Mouse (Mus musculus): ENCODE results near the gene Dbf4. TPM values are rescaled to one million over a fixed set of nuclear protein-coding genes. Genes with fewer than 3 reads are reported as not detected.
A peak's percentile ranks its signal among the peaks of the same experiment; 100 is the strongest.

Gene Dbf4
- polyA plus RNA-seq, 1 experiment from 2014 or later = 27.3 TPM

DNA sequence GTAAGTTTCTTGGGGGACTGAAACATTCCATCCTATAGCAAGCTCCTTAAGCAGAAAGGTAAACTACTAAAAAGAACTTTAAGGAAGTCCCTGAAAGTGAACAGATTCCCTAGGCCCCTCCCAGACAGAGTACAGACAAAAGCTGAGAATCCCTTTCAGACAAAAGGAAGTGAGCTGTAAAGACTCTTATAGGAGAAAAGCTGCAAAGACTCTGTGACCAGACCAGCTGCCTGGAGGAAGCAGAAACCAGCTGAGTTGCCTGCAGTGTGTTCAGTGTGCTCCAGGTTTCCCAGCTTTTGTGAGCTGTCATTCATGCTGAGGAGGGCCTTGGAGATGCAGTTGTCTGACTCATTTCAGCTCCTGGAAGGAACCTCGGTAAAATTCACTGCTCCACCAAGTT, 5.1 kb downstream of the Dbf4 start:
- H3K9ac ChIP-seq (ENCODE audit: low read depth, low read length) = no peak overlapping the region
- H3K36me3 ChIP-seq (ENCODE audit: control insufficient read depth, insufficient read depth, low read length) = no peaks in the 10 kb centered on the region
- no peaks in the 10 kb centered on the region for H3K4me1 ChIP-seq (ENCODE audit: control insufficient read depth, insufficient read depth, low read length)
- H3K27ac ChIP-seq (ENCODE audit: low read length) = no peak overlapping the region
- no peaks in the 10 kb centered on the region for H3K27me3 ChIP-seq (replicated peaks; ENCODE audit: control insufficient read depth, insufficient read depth, low read length)
- no peak for ATAC-seq
- H3K9me3 ChIP-seq (ENCODE audit: control insufficient read depth, low read length) = no peaks in the 10 kb centered on the region
- no peak overlapping the region for H3K4me2 ChIP-seq (ENCODE audit: low read depth, low read length)
- no peak overlapping the region for H3K4me3 ChIP-seq (ENCODE audit: low read length)
- 54% methylated on average over 1 of the region's 1 CpGs for WGBS

DNA sequence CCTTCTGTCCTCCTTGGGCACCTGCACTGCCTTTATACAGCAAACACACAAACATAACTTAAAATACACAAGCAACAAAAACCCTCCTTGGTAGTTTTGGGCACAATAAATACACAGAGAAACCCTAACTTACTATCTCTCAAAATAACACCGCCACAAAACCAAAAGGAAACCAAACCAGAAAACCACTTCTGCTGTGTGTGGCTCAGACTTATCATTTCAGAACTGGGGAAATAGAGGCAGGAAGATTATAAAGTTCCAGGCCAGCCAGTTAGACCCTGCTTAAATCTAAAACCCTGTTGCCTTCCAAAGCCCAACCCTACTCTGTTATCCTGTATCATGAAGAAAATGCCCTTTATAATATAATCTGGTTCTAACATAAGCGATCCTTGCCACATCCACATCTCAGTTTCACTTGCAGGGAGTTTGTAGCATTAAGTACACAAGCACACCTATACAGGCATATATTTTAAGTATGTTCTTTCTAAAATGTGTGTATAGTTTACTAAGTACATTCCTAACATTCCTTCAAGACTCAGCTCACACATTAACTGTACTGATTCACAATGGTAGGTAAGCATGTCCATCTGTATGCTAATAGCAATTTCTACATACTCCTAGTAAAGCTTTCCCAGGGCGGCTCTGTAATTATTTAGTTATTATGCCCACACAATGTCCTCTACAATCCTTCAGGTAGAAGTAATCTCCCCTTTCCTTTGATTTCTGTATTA, 5.7 kb downstream of the Dbf4 start:
- H3K27me3 ChIP-seq (replicated peaks; ENCODE audit: control insufficient read depth, insufficient read depth, low read length) = no peaks in the 10 kb centered on the region
- no peak overlapping the region for H3K4me3 ChIP-seq (ENCODE audit: low read length)
- no peak for ATAC-seq
- no peaks in the 10 kb centered on the region for H3K36me3 ChIP-seq (ENCODE audit: control insufficient read depth, insufficient read depth, low read length)
- no peak overlapping the region for H3K9ac ChIP-seq (ENCODE audit: low read depth, low read length)
- H3K27ac ChIP-seq (ENCODE audit: low read length) = no peak overlapping the region
- whole genome bisulfite sequencing = 89% methylated on average over 3 of the region's 3 CpGs
- no peak overlapping the region for H3K4me2 ChIP-seq (ENCODE audit: low read depth, low read length)
- no peaks in the 10 kb centered on the region for H3K9me3 ChIP-seq (ENCODE audit: control insufficient read depth, low read length)
- H3K4me1 ChIP-seq (ENCODE audit: control insufficient read depth, insufficient read depth, low read length) = no peaks in the 10 kb centered on the region

DNA sequence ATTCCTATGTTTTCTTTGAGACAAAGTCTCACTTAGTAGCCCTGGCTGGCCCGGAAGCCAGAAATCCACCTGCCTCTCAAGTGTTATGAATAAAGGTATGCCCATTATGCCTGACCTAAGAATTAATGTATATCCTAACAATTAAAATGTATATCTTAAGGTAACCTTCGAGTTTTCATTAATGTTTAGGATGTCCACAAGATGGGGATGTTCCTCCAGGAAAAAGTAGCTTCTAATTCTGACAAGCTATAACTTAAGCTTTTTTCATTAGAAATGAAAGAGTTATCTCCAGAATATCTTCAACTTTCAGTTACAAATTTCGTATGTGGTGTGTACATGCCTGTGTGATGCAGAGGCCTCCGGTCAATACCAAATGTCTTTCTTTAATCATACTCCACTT, 13.8 kb downstream of the Dbf4 start:
- Histone ChIP-seq H3K27me3 (replicated peaks; ENCODE audit: control insufficient read depth, insufficient read depth, low read length) (no peaks in the 10 kb centered on the region), H3K9ac (ENCODE audit: low read depth, low read length) (no peak overlapping the region), H3K36me3 (ENCODE audit: control insufficient read depth, insufficient read depth, low read length) (no peaks in the 10 kb centered on the region; the same call in 1 of the 2 replicates), H3K9me3 (ENCODE audit: control insufficient read depth, low read length) (no peaks in the 10 kb centered on the region), H3K4me3 (ENCODE audit: low read length) (no peak overlapping the region), H3K27ac (ENCODE audit: low read length) (no peak overlapping the region), H3K4me1 (ENCODE audit: control insufficient read depth, insufficient read depth, low read length) (no peaks in the 10 kb centered on the region), H3K4me2 (ENCODE audit: low read depth, low read length) (no peak overlapping the region)
- 86% methylated on average over 4 of the region's 4 CpGs for WGBS
- ATAC-seq = no peak

DNA sequence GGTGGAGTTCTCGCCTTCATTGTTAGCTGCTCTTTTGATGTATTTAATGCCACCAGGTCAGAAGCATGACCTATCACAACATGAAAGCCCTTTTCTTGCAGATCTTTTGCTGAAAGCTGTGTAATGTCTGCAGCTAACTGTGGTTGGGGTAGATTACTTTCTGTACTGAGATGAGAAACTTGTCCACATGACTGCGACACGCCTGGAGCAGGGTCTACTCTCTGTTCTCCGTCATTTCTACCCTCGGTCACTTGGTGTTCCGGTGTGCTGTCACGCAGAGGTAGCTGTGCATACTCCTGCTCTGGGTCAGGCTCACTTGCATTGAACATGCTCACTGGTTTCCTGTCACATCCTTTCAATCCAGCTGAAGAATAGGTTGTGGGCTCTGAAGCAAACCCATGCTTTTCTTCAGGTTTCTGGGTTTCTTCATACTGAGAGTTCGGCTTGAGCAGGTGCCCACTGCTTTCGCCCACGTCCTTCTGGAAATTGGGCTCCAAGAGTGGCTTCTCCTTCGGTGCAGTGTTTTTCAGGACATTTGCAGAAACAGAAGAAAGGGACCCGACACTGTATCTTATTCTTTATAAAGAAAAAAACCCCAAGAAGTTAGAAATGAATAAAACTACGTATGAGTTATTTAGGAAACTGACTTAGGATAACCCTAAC, 24.8 kb downstream of the Dbf4 start:
- Histone ChIP-seq H3K27me3 (replicated peaks; ENCODE audit: control insufficient read depth, insufficient read depth, low read length) (no peaks in the 10 kb centered on the region), H3K4me3 (ENCODE audit: low read length) (no peak overlapping the region), H3K36me3 (ENCODE audit: control insufficient read depth, insufficient read depth, low read length) (peaks cover 7% of the 10 kb centered on the region), H3K4me1 (ENCODE audit: control insufficient read depth, insufficient read depth, low read length) (no peaks in the 10 kb centered on the region), H3K9ac (ENCODE audit: low read depth, low read length) (no peak overlapping the region), H3K4me2 (ENCODE audit: low read depth, low read length) (no peak overlapping the region), H3K27ac (ENCODE audit: low read length) (no peak overlapping the region), H3K9me3 (ENCODE audit: control insufficient read depth, low read length) (no peaks in the 10 kb centered on the region)
- 94% methylated on average over 13 of the region's 13 CpGs for WGBS
- ATAC-seq = no peak

DNA sequence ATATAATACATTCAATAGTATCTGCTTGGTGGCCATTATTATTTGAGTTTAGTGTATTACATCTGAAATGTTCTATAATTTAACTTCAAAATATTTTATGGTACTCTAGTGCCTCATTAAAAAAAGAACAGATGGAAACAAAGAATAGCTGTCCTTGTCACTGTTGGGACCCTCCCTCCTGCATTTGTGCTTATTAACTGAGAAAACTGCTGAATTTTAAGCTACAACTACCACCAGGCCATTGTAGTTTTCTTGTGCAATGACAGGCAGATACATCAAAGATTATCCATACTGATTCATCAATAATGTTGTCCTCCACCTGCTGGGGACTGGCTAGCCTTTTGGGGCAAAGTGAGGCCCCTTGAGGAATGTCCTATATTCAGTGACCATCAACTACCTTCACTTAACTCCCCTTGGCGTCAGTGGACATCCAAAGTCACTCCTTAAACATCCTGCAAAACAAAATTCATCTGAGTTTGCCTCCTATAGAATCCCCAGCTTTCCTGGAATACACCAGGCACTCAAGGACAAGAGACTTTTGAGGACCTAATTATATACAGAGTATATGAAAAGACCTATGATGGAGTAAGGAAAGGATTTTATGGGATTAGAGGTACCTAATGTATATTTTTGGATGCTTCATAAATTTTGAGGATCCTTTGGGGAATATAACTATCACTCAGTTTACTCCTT, 28.5 kb downstream of the Dbf4 start:
- WGBS = 69% methylated on average over 1 of the region's 1 CpGs
- H3K4me1 ChIP-seq (ENCODE audit: control insufficient read depth, insufficient read depth, low read length) = no peaks in the 10 kb centered on the region
- H3K27me3 ChIP-seq (replicated peaks; ENCODE audit: control insufficient read depth, insufficient read depth, low read length) = no peaks in the 10 kb centered on the region
- no peak overlapping the region for H3K9ac ChIP-seq (ENCODE audit: low read depth, low read length)
- H3K9me3 ChIP-seq (ENCODE audit: control insufficient read depth, low read length) = no peaks in the 10 kb centered on the region
- H3K36me3 ChIP-seq (ENCODE audit: control insufficient read depth, insufficient read depth, low read length) = peaks cover 7% of the 10 kb centered on the region
- no peak overlapping the region for H3K27ac ChIP-seq (ENCODE audit: low read length)
- no peak overlapping the region for H3K4me2 ChIP-seq (ENCODE audit: low read depth, low read length)
- no peak overlapping the region for H3K4me3 ChIP-seq (ENCODE audit: low read length)
- ATAC-seq = no peak

DNA sequence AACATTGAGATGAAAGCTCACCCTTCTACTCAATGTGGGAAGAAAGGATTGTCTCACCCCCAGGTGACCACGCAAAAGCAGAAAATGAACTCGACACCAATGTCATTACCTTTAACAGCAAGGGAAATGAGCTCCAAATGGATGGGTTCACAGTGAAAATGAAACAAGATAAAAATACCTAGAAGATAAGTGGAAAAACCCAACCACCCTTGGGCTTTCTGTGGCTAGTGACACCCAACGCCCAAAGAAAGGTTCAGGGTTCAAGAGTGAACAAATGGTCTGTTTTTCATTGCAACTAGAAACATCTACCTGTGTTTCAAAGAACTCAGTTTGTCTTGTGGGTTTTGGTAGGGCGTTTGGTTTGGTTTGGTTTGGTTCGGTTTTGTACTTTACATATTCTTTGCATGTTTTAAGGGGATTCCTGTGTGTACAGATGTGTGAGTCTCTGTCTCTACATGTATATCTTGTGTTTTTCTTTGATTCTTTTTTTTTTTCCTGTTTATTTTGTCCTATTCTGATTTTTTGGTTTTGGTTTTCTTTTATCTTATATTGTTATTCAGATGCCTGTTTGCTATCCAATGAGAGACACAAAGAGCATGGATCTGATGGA, 48.1 kb downstream of the Dbf4 start:
- H3K27ac ChIP-seq (ENCODE audit: low read length) = no peak overlapping the region
- 80% methylated on average over 5 of the region's 5 CpGs for WGBS

DNA sequence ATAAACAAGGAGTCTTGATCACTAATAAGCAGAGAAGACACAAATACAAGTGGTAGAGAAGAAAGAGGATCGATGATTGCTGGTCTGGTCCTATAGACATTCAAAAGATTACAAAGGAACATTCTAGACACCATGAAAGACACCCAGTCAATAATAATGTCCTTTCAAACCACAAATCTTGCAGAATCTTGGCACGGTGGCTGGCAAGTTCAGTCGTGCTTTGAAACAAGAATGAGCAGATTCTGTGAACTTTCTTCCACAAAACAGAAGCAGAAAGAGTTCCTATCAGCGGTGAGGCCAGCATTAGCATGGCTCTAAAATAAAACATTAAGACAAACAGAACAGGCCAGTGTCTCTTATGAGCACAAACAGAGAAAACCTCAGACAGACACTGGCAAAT, 49.1 kb downstream of the Dbf4 start:
- WGBS = 79% methylated on average over 4 of the region's 4 CpGs
- Histone ChIP-seq H3K36me3 (ENCODE audit: control insufficient read depth, insufficient read depth, low read length) (no peaks in the 10 kb centered on the region), H3K27ac (ENCODE audit: low read length) (no peak overlapping the region), H3K4me1 (ENCODE audit: control insufficient read depth, insufficient read depth, low read length) (no peaks in the 10 kb centered on the region), H3K9ac (ENCODE audit: low read depth, low read length) (no peak overlapping the region), H3K9me3 (ENCODE audit: control insufficient read depth, low read length) (no peaks in the 10 kb centered on the region), H3K27me3 (replicated peaks; ENCODE audit: control insufficient read depth, insufficient read depth, low read length) (peaks cover 4% of the 10 kb centered on the region; the same call in 1 of the 2 replicates), H3K4me3 (ENCODE audit: low read length) (no peak overlapping the region), H3K4me2 (ENCODE audit: low read depth, low read length) (no peak overlapping the region)
- ATAC-seq = no peak

More for the DNA sequence above, 48.1 kb downstream of the Dbf4 start:
- H3K9me3 ChIP-seq (ENCODE audit: control insufficient read depth, low read length) = no peaks in the 10 kb centered on the region
- no peaks in the 10 kb centered on the region for H3K27me3 ChIP-seq (replicated peaks; ENCODE audit: control insufficient read depth, insufficient read depth, low read length)
- no peak overlapping the region for H3K4me2 ChIP-seq (ENCODE audit: low read depth, low read length)
- H3K9ac ChIP-seq (ENCODE audit: low read depth, low read length) = no peak overlapping the region
- no peaks in the 10 kb centered on the region for H3K36me3 ChIP-seq (ENCODE audit: control insufficient read depth, insufficient read depth, low read length)
- no peaks in the 10 kb centered on the region for H3K4me1 ChIP-seq (ENCODE audit: control insufficient read depth, insufficient read depth, low read length)
- ATAC-seq = no peak
- H3K4me3 ChIP-seq (ENCODE audit: low read length) = no peak overlapping the region

DNA sequence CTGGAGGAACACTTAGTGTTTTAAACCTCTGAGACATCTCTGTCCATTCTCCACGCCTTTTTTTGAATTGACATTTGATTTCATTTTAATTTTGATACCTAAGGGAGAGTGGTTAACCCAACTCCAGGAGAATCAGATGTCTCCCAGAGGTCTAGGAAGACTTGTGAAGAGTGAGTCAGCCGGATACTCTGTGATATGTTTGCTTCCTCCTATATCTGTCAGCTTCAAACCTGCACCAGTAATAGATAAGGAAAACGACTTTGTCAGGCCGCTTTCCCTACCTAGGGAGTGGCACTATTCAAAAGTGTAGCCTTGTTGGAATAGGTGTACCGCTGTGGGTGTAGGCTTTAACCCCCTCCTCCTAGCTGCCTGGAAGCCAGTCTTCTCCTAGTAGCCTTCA, 53.7 kb downstream of the Dbf4 start:
- ATAC-seq = no peak
- Histone ChIP-seq H3K4me1 (ENCODE audit: control insufficient read depth, insufficient read depth, low read length) (no peaks in the 10 kb centered on the region), H3K9ac (ENCODE audit: low read depth, low read length) (no peak overlapping the region), H3K4me3 (ENCODE audit: low read length) (no peak overlapping the region), H3K4me2 (ENCODE audit: low read depth, low read length) (no peak overlapping the region), H3K36me3 (ENCODE audit: control insufficient read depth, insufficient read depth, low read length) (no peaks in the 10 kb centered on the region), H3K27me3 (replicated peaks; ENCODE audit: control insufficient read depth, insufficient read depth, low read length) (peaks cover 7% of the 10 kb centered on the region), H3K27ac (ENCODE audit: low read length) (no peak overlapping the region), H3K9me3 (ENCODE audit: control insufficient read depth, low read length) (no peaks in the 10 kb centered on the region)
- WGBS = 66% methylated on average over 5 of the region's 5 CpGs

DNA sequence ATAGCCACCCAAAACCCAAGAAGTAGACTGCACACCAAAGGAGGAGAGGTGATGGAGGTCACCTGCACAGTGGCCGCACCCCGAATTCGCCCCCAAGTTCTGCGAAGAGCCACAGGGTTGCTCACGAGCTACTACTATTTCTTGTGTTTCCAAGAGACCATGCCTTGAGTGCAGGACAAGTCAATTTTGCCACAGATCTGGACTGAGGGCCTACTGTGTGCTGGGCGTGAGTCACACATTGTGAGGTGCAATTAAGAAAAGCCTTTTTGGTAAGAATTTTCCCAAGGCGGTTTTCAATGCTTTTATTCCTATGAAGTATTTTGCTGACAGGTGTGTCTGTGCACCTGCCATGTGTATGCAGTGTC, 54.2 kb downstream of the Dbf4 start:
- Histone ChIP-seq H3K9me3 (ENCODE audit: control insufficient read depth, low read length) (no peaks in the 10 kb centered on the region), H3K4me2 (ENCODE audit: low read depth, low read length) (peak overlapping the region; percentile 95), H3K36me3 (ENCODE audit: control insufficient read depth, insufficient read depth, low read length) (no peaks in the 10 kb centered on the region), H3K4me3 (ENCODE audit: low read length) (peak overlapping the region; percentile 70), H3K27me3 (replicated peaks; ENCODE audit: control insufficient read depth, insufficient read depth, low read length) (peaks cover 7% of the 10 kb centered on the region), H3K9ac (ENCODE audit: low read depth, low read length) (peak overlapping the region; percentile 73; the same call in 1 of the 2 replicates), H3K4me1 (ENCODE audit: control insufficient read depth, insufficient read depth, low read length) (no peaks in the 10 kb centered on the region), H3K27ac (ENCODE audit: low read length) (no peak overlapping the region)
- ATAC-seq = peak; percentile 54
- 34% methylated on average over 7 of the region's 7 CpGs for WGBS

Data from intestine, embryonic 16.5 days (tissue).